Mouse (Mus musculus): ENCODE data around the gene BC049352. TPM values are rescaled to one million over a fixed set of nuclear protein-coding genes. Genes with fewer than 3 reads are reported as not detected.

Gene BC049352
- total RNA-seq (2023): 0.46 to 0.58 TPM in 2 of 4 replicates, not detected in the others

DNA sequence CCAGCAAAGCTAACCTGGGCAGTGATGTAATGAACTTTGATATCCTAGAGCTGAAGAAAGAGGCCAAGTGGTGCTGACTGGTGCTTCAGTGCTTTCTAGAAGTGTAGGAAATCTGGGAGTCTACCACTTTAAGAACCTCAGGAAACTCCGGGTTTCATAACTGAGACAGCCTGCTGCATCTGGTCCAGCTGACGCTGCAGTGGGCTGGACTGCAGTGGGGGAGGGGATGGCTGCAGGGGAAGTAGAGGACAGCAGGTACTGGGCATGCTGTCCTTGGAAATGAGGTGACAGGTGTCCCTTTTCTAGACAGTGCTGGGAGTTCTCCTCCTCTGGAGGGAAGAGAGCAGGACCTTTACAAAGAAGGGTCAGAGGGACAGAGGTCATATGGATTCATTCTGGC, at the start of gene BC049352:
TSS of gene BC049352 (plus strand) at position 238 of the 400 bp plus-strand sequence.

GRCm38 (mm10) chr9:45138191-45139032, 43.4 kb upstream of the BC049352 start, which contains the start of gene Scn4b:
TSS of gene Scn4b (plus strand) at chr9:45138395.

DNA sequence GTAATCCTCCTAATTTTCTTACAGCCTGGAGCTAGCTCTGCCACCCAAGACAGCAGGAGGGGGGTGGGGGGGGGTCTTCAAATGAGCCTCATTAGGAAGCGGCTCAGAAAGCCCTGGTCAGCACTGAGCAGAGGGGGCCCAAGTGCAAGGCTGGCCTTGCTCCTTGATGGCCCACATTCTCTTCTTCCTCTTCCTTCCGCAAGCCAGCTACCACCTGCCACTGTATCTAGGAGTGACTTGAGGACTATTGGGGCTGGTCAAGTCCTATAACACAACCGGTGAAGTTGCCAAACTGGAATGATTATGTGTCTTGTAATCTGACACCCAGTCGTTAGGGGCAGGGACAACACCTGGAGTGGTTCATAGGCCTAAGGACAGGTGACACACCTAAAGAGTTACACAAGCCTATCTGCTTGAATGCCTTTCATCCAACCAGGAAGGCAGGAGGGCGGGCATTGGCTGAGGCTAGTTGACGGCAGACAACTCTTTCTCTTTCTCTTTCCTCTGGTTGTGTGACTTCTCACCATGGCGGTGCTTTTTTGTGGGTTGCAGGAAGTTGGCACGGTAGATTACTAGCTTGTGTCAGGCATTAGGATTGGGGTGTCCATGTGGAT, 22.1 kb downstream of the BC049352 start, which contains the start of gene Tmprss4:
TSS of gene Tmprss4 (minus strand) at position 296 of the 614 bp plus-strand sequence.

GRCm38 (mm10) chr9:45268597-45269325, 87.0 kb downstream of the BC049352 start, which contains the start of gene Il10ra:
TSS of gene Il10ra (minus strand) at chr9:45269149.

Other genes starting within 250 kb of the BC049352 start
- gene Ube4a, start 216.4 kb upstream of the BC049352 start, total RNA-seq (2023): 76.8 to 101 TPM (median 82.4 TPM) in 4 replicates
- gene Cd3g, start 201.6 kb upstream of the BC049352 start, total RNA-seq (2023): 1.2 to 2.6 TPM (median 2.0 TPM) in 4 replicates
- 1.2 to 3.9 TPM (median 1.8 TPM) in 4 replicates for gene Cd3d, start 200.2 kb upstream of the BC049352 start, total RNA-seq (2023)
- 3.2 to 4.5 TPM (median 3.7 TPM) in 4 replicates for gene Cd3e, start 172.4 kb upstream of the BC049352 start, total RNA-seq (2023)
- gene Mpzl2, start 142.2 kb upstream of the BC049352 start, total RNA-seq (2023): 0.52 to 1.4 TPM (median 0.77 TPM) in 4 replicates
- 5.4 to 12.4 TPM (median 7.1 TPM) in 4 replicates for gene Mpzl3, start 126.8 kb upstream of the BC049352 start, total RNA-seq (2023)
- gene Jaml, start 102.8 kb upstream of the BC049352 start, total RNA-seq (2023): 15.3 to 28.6 TPM (median 19.5 TPM) in 4 replicates
- gene Scn2b, start 64.2 kb upstream of the BC049352 start, total RNA-seq (2023): 0.48 to 0.75 TPM (median 0.55 TPM) in 4 replicates
- 0.33 to 0.63 TPM (median 0.43 TPM) in 4 replicates for gene Scn4b, start 43.6 kb upstream of the BC049352 start, total RNA-seq (2023)
- not detected in 4 replicates for gene Tmprss4, start 22.1 kb downstream of the BC049352 start, total RNA-seq (2023)
- 147 to 156 TPM (median 155 TPM) in 4 replicates for gene Il10ra, start 87.1 kb downstream of the BC049352 start, total RNA-seq (2023)
- 0.24 to 0.56 TPM (median 0.40 TPM) in 4 replicates for gene Tmprss13, start 137.1 kb downstream of the BC049352 start, total RNA-seq (2023)
- gene Fxyd6, start 188.2 kb downstream of the BC049352 start, total RNA-seq (2023): not detected in 4 replicates
- gene Fxyd2, start 217.7 kb downstream of the BC049352 start, total RNA-seq (2023): not detected in 4 replicates
- gene Dscaml1, start 244.6 kb downstream of the BC049352 start, total RNA-seq (2023): not detected in 4 replicates